Mouse (Mus musculus): ENCODE results near the gene Gm11596.
"Not testable (repeated sequence)": the region's sequence is repeated elsewhere in the genome, so short reads cannot be mapped to it uniquely, and the experiment has no call there.

The Gm11596 gene

GRCm38 (mm10) chr11:99793367-99793766 lies at the start of gene Gm11596:
Gm11596 (minus strand) TSS chr11:99793467.
- no peak for DNase-seq (ENCODE audit: low spot score)

DNA sequence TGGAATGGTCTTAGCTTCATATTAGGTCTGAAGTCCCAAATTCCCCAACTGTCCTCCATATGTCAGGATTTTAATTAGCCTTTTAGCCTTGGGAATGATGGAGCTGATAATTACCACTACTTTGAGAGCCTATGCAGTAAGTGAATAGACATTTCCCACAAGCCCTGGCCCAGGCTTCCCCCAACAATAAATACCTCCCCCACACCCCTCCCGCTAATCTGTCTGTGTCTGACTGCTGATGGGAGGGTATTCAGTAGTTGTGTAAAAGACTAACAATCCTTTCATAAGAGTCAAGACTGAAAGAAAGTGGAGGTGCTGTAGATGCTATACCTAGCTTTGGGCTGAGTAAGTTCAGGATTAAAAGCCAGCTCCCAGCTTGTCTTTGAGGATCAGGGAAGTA lies 48.9 kb upstream of the Gm11596 start:
- DNase-seq (ENCODE audit: low spot score) = no peak

GRCm38 (mm10) chr11:99837966-99838365 lies 44.7 kb upstream of the Gm11596 start, which contains the start of gene 2300003K06Rik:
2300003K06Rik (minus strand) TSS chr11:99838066.
- no peak for DNase-seq (ENCODE audit: low spot score)

GRCm38 (mm10) chr11:99815566-99815965 lies 22.3 kb upstream of the Gm11596 start, which contains the start of gene Gm11564:
Gm11564 (minus strand) TSS chr11:99815666.
- DNase-seq (ENCODE audit: low spot score) = not testable (repeated sequence)

GRCm38 (mm10) chr11:99809792-99810191 lies 16.5 kb upstream of the Gm11596 start, which contains the start of gene Krtap4-13:
Krtap4-13 (minus strand) TSS chr11:99809892.
- DNase-seq (ENCODE audit: low spot score) = not testable (repeated sequence)

GRCm38 (mm10) chr11:99804346-99804745 lies 11.1 kb upstream of the Gm11596 start, which contains the start of gene Gm11554:
Gm11554 (minus strand) TSS chr11:99804446.
- not testable (repeated sequence) for DNase-seq (ENCODE audit: low spot score)

- DNase-seq (ENCODE audit: low spot score) = not testable (repeated sequence)
Observed at GRCm38 (mm10) chr11:99798832-99799231, 5.6 kb upstream of the Gm11596 start, which contains the start of gene Gm11569. Gm11569 (minus strand) TSS chr11:99798932.

GRCm38 (mm10) chr11:99784900-99785299 lies 8.4 kb downstream of the Gm11596 start, which contains the start of gene Krtap4-9:
Krtap4-9 (plus strand) TSS chr11:99785200.
- not testable (repeated sequence) for DNase-seq (ENCODE audit: low spot score)

DNA sequence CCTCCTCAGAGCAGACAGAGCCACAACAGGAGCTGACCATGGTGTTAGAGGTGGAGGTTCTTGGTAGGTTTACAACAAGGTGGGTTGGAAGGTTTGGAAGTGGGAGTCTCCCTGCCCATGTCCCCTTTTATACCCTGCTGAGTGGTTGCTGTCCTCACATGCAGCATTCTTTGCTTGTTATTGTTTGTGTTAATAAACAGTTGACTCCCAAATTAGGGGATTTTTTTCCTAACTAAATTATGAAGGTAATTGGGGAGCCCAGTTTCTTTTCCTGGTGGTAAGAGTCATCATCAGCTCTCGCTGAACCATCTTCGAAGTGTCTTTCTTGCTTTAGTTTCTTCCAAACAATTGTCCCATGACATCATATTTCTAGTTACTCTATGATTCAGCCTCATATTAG lies 12.7 kb downstream of the Gm11596 start, which contains the start of gene Krtap4-8:
Krtap4-8 (minus strand) TSS at position 101 of the 400 bp plus-strand sequence.
- no peak for DNase-seq (ENCODE audit: low spot score)

DNA sequence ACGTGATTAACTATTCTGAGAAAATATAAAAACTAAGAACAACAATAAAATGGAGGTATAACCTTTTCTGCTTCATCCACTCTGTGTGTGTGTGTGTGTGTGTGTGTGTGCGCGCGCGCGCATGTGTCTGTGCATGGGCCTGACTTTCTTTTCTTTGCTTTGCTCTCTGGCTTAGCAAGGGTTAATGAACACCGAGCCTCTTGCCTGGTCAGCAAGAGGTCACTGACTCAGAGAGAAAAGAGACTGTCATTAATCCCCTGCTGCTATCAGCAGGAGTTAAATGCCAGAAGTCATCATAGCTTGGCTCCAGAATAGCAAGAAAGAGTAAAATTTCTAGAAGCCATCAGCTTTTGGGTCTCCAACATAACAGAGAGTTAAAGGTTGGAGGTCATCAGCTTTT lies 14.9 kb downstream of the Gm11596 start:
- DNase-seq (ENCODE audit: low spot score) = no peak

DNA sequence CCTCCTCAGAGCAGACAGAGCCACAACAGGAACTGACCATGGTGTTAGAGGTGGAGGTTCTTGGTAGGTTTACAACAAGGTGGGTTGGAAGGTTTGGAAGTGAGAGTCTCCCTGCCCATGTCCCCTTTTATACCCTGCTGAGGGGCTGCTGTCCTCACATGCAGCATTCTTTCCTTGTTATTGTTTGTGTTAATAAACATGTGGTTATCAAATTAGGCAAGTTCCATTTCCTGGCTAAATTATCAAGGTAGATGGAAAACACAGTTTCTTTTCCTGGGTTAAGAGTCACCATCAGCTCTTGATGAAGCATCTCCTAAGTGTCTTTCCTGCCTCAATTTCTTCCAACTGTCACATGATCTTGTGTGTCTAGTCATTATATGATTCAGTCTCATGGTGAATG lies 20.5 kb downstream of the Gm11596 start, which contains the start of gene Gm11595:
Gm11595 (minus strand) TSS at position 101 of the 400 bp plus-strand sequence.
- DNase-seq (ENCODE audit: low spot score) = not testable (repeated sequence)

GRCm38 (mm10) chr11:99768410-99768809 lies 24.9 kb downstream of the Gm11596 start:
- DNase-seq (ENCODE audit: low spot score) = no peak

- DNase-seq (ENCODE audit: low spot score) = no peak
Observed at GRCm38 (mm10) chr11:99758877-99759276, 34.4 kb downstream of the Gm11596 start.

GRCm38 (mm10) chr11:99743985-99744384 lies 49.3 kb downstream of the Gm11596 start:
- DNase-seq (ENCODE audit: low spot score) = no peak
